Mouse (Mus musculus) urinary bladder, postnatal 10 days (tissue): ENCODE measurements around the gene Tfdp2.
"Not testable (repeated sequence)": the region's sequence is repeated elsewhere in the genome, so short reads cannot be mapped to it uniquely, and the experiment has no call there.

ENCODE experiments used
- DNase-seq: peaks from one replicate; pipeline ENCODE4 v3.0.0; 2022; ENCODE audit warnings: low spot score

The Tfdp2 gene

DNA sequence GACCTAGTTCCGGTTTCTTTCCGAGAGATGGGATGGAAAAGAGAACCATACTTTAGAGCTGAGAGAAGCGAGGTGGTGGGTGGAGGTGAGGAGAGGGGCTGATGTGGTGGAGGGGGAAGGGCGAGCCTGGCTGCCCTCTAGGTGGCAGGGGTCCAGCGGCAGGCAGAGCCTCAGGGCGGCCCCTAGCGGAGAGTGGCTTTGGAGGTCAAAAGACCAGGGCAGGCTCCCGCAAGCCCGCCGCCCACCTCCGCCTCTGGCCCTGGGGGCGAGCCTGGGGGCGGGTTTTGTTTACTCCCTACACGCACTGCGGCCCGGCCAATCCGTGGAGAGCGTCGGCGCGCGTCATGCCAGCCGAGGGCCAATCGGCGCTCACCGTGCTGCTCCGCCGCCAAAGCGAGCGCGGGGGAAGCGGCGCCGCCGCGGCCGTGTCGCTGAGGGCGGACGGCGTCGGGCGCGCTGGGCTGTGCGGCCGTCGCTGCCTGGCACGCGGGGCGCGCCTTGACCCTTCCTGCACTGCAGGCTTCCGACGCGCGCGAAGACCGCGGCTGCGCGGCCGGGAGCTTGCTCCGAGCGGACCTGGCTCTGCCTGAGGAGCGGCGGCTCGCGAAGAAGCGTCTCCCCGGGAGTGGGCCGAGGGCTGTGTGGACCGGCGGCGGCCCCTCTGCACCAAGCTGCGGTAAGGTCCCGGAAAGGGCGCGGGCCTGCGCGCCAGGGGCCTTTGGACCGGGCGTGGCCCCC, at the start of gene Tfdp2:
TSS of gene Tfdp2 (plus strand) at position 391 of the 738 bp plus-strand sequence.
- DNase-seq: peak; percentile 60

DNA sequence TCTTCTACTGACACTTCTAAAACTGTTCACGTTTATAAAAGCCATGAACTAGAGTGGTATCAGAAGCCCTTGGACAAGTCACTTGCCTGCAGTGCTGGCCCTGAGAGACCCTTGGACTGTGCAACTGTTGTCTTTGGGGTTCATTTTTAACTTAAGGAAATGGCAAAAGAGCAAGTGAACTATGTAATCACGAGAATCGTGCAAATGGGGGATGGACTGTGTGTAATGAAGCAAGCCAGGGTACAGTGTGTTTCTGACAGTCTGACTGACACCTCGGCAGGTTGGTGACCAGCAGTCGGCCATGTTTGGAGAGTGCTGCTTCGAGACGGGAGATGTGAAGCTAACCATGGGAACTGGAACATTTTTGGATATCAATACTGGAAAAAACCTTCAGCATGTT, 43.3 kb upstream of the Tfdp2 start:
- no peak for DNase-seq

DNA sequence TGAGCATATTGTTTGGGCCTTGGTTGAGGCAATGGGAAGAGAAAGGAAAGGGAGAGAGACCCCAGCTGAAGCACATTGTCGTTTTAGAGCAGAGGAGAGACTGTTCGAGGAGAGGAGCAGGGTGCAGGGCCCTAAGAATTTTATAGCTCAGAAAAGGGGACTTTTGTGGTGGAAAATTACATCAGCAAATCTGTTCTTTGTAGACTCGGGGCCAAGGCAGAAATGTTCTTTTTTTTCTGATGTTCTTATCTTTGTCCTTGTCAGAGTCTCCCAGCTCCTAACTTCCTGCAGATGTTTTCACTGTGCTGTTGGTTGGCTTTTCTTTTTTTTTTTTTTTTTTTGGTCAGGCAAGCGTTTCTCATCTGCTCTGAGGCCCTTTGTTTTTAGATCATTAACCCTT, 37.6 kb upstream of the Tfdp2 start:
- no peak for DNase-seq

DNA sequence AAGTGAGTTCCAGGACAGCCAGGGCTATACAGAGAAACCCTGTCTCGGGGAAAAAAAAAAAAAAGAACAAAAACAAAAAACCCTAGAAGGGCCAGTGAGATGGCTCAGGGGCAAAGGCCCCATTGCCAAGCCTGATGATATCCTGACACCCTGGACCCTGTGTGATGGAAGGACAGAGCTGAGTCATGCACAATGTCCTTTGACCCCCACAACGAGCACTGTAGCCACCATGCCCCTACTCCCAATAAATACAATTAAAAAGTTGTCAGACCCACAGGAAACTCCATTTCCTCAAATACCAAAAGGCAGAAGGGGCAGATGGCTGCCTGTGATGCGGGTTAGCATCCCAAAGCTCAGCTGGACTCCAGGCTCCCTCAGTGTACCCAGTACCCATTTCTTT, 37.0 kb upstream of the Tfdp2 start:
- no peak for DNase-seq

DNA sequence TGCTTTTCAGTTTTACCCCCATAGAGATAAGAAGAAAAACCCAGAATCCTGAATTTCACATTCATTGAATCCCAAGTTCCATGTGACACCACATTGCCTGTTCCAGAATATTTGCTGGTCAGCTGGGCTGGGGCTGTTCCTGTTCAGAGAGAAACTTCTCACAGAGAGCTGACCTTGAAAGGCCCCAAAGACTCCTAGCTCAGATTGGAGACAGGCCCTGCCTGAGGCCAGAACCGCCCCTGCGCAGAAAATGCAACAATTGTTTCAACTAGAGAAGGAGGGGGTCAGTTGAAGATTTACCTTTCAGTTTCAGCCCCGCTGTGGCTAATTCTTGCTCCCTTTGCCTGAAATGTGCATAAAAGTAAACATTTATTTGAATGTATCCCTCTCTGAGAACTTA, 35.3 kb upstream of the Tfdp2 start:
- no peak for DNase-seq

DNA sequence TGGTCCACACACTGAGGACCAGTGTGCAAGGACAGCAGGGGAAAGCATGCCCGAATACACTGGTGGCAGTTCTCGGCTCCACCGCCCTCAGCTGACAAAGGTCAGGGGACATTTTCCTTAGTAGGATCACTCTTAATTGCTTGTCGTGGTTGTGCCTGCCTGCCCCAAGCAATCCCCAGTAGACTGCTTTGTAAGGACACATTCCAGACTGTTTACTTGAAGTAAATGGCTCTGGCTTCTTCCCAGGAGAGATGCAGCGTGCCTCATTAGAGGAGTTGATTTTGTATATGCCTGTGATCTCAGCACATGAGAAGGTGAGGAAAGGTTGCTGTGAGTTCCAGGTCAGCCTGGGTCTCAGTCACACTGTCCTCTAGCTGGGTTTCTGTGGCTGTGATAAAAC, 33.7 kb upstream of the Tfdp2 start:
- DNase-seq: no peak

DNA sequence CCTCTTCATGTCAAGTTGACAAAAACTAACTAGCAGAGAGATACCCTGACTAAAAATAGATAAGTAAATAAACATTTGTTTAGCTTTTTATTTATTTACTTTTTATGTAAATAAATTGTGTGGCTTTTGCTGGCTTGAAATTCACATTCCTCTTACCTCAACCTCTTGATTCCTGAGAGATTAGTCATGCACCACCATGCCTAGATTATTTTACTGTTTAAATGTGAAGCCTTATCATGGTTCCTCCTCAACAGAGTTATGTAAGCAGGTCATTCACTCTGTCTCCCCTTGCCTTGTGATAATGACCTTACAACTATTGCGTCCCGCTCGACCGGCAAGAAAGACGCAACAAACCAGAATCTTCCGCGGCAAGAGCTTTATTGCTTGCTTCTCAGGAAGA, 32.6 kb upstream of the Tfdp2 start:
- DNase-seq: no peak

DNA sequence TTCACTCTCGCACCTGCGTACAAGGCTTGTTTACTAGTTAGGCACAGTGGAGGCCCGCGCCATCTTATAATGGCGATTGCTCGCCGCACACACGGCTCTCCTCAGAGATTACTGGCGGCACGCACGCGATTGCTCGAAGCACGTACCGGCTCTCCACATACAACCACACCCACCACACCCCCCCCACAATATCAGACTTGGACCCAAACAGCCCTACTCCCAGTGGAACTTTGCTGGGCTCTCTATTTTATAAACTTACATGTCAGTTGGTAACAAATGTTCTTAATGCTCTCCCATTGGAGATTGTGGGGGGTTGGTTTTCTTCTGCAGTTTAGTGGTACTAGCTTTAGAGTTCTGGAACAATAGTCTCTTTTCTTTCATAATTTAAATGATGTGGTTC, 32.1 kb upstream of the Tfdp2 start:
- DNase-seq: not testable (repeated sequence)

DNA sequence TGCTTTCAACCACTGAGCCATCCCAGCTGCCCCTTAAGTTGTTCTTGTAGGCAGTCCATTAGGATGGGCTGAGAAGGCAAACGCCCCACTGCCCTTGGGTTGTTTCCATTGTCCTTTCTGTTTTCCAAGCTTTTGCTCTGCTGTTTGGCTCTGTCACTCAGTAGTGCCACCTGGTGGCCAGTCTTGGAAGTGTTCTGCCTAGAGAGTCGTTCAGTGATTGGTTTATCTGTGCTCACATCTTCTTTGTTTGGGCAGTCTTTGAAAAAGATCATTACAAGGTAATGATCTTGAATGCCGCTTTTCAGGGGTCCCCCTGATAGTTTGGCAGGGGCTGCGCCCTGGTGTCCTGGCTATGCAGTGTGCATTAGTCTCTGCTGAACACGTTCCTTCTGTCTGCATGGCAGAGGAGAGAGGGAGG, 28.9 kb upstream of the Tfdp2 start:
- no peak for DNase-seq

DNA sequence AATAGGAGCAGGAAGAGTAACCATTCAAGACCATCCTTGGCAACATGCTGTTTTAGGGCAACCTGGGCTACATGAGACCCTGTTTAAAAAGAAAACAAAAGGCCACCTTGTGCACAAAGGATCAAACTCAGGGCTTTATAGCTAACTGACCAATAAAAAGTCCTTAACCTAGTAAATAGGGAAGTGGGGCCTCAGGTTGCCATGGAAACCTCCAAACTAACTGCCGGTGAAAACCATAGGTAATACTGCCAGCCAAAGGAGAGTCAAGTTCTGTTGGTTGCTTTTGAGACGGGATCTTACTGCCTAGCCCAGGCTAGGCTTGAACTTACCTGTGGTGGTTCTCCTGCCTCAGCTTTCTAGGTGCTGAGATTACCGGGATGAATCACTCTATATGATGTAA, 25.5 kb upstream of the Tfdp2 start:
- no peak for DNase-seq

DNA sequence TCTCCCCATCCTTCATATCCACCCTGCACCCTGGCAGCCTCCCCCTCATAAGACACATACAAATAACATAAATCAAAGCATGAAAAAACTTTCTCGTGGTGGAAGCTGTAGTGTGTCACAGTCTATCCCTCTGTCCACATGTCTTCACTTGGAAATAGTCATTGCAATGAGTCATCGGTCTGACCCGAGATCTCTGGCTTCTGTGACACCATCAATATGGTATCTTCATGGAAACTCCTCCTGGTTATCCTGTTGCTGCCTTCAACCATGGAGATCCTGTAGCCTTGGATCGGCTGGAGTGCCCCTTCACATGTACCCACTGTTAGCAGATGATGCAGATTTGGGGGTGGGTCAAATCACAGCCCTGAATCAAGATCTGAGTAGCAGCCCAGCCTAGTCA, 11.2 kb upstream of the Tfdp2 start:
- no peak for DNase-seq

DNA sequence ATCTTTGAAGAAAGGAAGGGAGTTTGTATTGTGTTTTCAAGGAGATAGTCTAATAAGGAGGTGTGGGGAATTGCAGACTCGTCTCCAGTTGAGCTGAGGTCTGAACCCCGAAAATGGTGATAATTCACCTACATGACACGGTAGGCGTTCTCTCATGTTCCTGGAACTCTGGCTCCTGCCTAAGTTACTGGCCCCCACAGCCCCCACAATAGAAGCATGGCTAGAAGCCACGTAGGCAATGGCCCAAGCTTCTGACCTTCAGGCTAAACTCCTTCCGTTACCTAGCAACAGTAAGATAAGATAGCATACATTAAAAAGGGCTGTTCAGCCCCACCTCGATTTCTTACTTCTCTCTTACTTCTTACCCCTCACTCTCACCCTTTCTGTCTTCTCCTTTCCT, 9.4 kb upstream of the Tfdp2 start:
- no peak for DNase-seq

DNA sequence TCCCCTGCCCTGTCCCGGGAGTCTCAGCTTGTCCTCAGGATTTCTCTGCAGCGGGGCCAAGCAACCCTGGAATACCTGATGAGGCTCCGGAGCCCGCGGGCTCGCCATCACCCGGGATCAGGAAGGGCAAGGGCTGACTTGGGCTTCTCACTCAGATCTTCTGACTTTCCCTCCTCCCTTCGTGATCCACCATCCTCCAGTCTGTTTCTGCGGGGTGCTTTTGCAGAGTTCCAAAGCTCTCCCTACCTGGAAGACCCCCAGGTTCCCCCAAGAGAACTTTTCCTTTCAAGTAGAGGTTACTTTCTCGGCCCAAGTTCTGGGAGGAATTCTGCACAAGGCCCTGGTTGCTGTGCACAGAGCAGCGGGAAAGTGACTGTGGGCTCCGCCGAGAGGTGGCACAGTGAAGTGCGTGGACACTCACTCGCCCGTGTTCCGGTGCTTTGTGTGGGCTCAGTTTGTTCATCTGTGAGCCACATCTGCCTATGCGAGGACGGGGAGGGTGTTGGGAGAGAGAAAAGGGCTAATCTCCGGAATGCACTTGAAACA, 634 bp downstream of the Tfdp2 start:
- DNase-seq: no peak

DNA sequence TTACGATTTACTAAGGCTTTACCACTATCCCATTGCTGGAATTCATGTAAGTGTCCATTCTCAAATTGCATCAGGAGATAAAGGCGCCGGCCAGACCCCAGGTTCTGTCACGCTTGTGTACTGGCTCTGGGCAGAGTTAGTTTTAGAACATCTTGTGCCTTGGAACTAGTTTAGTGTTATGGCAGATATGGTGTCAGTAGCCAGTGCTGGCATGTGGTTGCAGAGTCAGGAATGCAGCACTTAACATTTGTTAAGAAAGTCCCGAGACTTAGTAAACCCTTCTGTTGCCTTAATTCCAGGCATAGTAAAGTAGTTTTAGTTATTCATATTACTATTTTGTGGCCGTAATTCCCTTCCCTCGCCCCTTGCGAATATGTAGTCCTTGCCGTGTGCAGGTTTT, 1.7 kb downstream of the Tfdp2 start:
- DNase-seq: no peak

DNA sequence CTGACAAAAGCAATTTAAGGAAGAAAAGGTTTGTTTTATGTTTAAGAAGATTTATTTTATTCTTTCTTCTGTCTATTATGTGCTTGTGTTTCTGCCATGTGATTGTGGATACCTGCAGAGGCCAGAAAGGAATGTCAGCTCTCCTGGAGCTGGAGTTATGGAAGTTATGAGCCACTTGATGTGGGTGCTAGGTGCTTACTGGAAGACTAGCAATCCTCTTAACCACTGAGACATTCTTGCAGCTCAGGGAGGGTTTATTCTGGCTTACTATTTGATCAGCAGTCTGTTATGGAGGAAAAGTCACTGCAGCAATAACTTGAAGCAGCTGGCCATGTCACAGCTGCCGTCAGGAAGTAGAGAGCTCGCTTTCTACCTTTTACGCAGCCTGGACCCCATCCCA, 7.6 kb downstream of the Tfdp2 start:
- no peak for DNase-seq

DNA sequence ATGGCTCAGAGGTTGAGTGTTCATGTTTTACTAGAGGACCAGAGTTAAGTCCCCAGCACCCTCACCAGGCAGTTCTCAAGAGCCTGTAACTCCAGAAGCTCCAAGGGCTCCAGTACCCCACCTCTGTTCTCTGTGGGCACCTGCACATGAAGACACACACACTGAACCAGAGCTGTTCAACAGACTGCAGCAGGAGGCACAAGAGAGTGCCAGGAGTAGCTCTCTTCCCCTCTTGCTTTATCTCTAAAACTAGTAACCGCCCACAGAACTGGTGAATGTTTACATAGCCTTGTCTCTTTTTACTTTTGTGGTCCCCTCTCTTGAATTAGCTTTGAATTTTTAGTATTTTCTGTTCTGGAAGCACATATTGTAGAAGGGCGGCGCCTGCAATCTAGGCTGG, 11.4 kb downstream of the Tfdp2 start:
- DNase-seq: no peak

DNA sequence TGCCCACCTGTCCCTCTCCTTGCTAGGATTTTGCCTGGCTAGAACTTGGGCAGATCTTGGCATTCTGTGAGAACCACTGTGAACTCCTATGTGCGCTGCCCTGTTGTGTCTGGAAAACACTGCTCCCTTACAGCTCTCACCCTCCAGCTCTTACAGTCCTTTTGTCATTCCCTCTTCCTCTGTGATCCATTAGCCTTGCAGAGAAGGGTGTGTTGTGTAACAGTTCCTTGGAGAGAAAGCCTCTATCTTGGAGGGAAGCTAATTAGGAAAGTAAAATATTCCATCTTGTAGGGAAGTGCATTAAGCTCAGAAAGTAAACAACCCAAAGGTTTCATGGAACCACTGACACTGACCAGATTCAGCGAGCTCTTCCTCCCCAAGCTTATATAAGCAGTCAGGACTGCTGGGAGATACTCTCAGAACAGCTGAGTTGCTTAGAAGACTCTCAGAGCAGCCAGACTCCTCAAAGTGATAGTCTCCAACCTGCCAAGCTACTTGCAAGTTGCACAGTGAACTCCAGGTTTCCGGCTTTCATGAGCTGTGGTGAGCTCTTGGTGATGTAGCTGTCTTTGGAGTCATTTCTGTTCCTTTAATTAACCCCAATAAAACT, 17.1 kb downstream of the Tfdp2 start:
- no peak for DNase-seq

DNA sequence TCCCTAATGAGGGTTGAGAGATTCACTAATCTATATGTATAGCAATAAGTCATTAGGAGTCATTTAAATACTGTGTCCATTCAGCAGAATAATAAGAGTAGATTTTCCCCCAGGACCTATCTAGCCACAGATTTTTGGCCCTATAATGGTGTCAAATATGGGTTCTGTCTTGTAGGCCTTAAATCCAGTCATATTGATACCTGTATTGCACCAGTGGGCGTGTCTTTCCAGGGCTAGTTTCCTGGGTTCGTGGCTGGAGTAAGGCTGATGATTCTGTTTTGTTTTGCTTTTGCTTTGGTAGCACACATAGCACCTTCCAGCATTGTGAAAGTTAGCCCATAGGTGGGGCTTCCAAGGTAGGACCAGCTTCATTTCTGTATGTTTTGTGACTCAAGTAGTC, 18.1 kb downstream of the Tfdp2 start:
- DNase-seq: no peak

DNA sequence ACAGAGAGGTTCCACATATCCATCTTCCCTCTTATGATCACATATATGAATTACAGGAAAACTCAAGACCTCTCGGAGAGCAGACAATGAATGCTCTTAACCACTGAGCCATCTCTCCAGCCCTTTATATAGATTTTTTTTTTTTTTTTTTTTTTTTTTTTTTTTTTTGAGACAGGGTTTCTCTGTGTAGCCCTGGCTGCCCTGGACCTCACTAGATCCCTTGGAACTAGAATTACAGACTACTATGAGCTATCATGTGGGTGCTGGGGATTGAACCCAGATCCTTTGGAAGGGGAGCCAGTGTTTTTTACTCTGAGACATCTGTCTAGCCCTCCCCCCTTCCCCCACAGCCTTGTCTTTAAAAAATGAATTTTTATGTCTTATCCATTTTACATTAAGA, 21.2 kb downstream of the Tfdp2 start:
- DNase-seq: no peak

DNA sequence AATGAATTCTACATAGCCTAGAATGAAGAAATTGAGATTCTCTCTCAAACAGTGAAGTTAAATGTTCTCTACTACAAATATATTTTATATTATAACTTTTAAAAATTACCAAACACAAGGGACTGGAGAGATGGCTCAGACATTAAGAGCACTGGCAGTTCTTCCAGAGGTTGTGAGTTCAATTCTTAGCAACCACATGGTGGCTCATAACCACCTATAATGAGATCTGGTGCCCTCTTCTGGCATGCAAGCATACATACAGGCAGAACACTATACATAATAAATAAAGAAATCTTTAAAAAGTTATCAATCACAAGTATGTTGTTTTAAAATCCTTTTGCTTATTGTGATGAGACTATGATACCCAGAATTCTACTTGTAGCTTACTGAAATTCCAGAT, 21.7 kb downstream of the Tfdp2 start:
- DNase-seq: no peak

DNA sequence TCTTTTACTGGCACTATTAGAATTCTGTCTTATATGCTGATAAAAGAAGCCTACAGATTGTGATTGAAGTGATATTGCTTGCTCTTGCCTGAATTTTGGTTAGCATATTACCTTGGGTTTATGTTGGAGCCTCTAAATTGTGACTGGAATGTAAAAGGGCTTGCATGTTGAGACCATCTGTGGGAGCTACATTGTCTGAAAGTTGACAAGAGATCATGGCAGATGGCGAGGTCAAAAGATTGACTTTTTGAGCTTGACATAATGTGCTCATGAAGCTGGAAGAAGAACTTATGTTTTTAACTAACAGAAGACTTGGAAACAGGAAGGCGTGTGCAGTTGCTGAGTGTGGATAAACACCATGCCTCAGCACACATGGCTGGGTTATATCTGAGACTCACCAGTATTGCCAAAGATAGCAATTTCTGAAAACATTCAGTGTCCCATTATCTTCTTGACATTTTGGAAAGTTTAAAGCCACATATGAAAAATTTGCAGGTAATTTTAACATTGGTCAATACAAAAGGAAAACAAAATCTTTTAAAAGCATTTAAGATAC, 23.1 kb downstream of the Tfdp2 start:
- no peak for DNase-seq

DNA sequence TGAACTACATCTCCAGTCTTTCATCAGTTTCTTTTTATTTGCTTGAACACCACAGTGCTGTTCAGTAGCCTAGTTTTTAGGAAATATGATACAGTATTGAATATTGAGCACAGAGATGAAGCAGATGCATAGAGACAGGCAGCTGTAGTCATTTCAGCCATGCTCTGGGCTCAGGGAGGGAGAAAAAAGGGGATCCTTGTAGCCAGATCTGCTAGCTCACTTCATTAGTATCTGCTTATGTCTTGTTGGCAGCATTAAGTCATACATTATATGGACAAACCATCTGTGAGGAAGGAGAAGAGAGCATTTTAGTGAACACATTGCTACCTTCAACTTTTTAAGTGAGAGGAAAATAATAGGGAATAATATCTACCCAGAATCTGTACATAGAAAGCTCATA, 24.3 kb downstream of the Tfdp2 start:
- no peak for DNase-seq

DNA sequence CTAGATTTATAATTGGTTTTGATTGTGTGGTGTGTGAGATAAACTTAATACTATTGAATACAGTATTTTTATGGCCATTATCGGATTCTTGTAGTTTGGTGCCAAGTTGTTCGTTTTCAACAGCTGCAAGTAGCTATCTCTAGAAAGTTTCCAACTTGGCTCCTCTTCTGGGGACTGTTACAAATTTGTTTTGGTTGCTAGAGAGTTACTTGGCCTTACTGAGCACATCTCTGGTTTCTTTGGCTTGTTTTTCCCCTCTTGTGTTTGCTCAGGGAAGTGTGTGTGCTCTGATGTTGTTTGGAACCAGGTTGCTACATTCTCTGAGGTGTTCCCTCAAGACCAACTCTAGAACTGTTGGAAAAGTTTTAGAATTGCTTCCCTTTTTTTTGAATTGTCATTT, 27.2 kb downstream of the Tfdp2 start:
- DNase-seq: no peak

DNA sequence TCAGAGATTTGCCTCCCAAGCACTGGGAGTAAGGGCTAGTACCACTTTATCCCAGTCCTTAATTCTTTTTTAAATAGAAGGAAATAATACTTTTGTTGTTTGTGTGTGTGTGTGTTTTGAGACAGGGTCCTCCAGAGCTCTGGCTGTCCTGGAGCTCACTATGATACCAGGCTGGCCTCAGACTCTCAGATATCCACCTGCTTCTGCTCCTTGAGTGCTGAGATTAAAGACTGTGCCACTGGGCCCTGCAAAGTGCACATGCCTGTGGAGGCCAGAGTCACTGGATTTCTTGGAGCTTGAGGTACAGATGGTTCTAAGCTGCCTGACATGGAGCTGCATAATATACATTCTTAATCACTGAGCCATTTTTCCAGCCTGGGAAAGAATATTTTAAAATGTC, 32.2 kb downstream of the Tfdp2 start:
- no peak for DNase-seq
